Mouse (Mus musculus) layer of hippocampus, adult 8-10 months (tissue): ENCODE results near the gene Sh3bgrl3. TPM values are rescaled to one million over a fixed set of nuclear protein-coding genes. Genes with fewer than 3 reads are reported as not detected.
A peak's percentile ranks its signal among the peaks of the same experiment; 100 is the strongest.
"Not testable (repeated sequence)": the region's sequence is repeated elsewhere in the genome, so short reads cannot be mapped to it uniquely, and the experiment has no call there.

Source experiments
- DNase-seq, 2 experiments: peaks; one replicate each; pipeline ENCODE4 v3.0.0; 2022; ENCODE audit warnings: low spot score in 2 of 2
- total RNA-seq, 4 experiments: library from RNA; stranded (reverse); gene quantifications; 2 replicates each; pipeline ENCODE4 v1.2.4; 2022

Gene Sh3bgrl3
- total RNA-seq: 100 to 1,000 TPM; 185 to 289 (median 252) TPM

DNA sequence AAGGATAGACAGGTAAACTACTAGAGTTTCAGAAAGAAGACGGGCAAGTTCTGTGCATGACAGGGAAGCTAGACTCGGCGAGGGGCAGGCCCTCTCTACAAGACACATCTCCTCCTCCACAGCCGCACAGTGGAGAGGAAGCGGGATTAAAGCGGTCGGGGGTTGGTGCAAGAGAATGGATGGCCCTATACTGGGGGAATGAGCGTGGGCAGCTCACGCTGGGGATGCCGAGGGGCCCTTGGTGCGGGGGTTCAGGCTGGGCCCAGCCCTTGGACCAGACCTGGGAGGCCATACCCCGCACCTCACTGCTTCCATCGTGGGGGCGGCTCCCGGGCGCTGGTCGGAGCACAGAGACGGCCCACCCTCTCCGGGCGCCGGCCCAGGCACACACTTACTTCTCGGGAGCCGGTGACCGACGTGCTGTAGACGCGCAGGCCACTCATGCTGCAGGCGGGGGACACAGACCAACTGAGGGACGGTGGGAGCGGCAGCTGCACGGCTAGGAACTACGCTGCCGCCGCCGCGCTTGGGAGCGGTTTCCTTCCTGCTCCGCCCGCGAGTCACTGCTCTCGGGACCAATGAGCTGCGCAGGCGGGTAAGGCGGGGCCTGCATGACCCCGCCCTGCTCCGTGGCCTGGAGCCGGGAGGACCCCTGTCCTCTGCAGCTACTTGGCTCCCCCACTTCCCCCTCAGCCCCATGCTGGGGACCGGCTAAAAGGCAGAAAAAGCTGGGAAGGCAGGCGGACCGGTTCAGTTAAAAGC is at the start of gene Sh3bgrl3:
TSS of gene Sh3bgrl3 (minus strand) at position 569 of the 762 bp plus-strand sequence.
- peak; percentile 81 to 86 for DNase-seq

DNA sequence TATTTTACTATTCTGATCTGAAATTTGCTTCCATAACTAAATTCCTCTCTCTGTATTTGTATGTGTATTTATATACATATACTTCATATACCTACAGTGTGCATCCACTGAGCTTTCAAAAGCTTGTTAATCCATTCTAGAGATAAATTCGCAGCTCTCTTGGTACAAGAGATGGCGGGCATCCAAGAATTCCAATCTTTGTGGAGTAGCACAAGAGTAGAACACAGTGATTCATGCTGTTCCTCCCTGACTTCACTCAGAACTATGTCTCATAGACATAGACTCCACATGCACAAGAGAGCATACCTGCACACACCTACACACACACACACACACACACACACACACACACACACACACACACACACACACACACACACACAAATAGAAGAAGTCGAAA is 43.8 kb upstream of the Sh3bgrl3 start:
- no peak for DNase-seq

DNA sequence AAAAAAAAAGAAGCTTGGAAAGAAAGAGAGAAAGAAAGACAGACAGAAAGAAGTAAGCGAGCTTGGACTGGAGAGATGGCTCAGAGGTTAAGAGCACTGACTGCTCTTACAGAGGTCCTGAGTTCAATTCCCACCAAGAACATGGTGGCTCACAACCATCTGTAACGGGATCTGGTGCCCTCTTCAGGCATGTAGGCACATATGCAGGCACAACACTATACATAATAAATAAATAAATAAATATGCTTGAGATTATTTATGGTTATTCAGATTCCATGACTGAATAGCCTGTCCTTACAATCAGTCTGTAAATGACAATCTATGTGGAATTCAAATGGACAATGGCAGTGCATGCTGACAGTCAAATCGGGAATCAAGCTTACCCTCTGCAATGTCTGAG is 38.3 kb upstream of the Sh3bgrl3 start:
- DNase-seq: no peak

DNA sequence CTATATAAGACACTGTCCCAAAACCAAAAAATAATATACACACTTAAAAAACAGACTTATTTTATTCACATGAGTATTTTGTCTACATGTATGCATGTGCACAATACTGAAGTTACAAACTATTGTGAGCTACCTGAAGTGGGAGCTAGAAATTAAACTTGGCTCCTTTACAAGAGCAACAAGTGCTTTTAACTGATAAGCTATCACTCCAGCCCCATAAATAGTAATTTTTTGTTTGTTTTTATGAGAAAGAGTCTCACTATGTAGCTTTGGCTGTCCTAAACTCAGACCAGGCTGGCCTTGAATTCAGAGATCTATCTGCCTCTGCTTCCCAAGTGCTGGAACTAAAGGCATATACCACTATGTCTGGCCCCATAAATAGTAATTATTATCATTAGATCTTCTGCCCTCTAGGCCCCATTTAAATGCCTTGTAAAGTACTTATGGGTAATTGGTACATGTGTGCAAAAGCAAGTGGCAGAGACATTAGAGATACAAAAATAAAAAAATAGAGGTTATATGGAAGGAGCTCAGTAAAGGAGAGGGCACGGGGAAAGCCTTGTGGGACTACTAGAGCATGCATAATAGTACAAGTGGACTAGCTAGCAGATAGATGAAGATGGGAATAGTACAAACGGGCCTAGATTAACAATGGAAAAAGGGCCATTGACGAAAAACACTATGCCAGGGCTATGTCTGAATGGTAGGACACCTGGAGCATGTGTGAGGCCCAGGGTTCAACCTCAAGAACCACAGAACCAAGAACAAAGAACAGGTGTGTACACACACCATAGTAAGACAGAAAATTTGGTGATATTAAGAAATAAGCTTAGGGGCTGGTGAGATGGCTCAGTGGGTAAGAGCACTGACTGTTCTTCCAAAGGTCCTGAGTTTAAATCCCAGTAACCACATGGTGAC is 37.2 kb upstream of the Sh3bgrl3 start:
- no peak for DNase-seq

DNA sequence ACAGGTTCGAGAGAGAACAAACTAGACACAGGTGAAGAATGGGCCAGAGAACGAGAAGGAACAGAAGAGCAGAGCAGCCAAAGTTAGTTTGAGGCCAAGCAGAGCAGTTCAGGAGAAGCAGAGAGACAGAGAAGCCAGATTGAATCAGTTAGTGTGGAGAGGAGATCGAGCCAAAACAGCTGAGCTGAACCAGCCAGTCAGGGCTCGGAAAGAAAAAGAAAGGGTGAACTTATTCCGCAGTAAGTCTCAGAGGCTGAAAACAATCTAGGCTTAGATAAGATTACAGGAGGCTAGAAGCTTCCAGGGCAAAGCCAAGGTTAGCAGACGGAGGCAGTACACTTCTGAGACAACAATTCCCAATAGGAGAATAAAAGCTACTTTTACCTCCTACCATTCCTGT is 36.4 kb upstream of the Sh3bgrl3 start:
- no peak for DNase-seq

DNA sequence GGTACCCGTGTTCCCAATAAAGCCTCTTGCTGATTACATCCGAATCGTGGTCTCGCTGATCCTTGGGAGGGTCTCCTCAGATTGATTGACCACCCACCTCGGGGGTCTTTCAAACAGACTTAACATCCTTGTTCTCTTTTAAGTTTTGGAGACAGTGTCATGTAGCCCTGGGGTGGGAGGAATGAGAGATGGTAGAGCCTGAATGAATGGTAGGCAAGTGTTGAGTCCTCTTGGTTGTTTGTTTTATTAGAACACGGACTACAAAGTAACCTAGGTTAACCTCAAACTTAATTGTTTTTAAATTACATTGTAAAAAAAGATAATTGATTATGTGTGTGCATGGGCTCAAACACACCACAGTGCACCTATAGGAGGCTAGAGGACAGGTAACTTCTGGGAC is 36.0 kb upstream of the Sh3bgrl3 start:
- DNase-seq: no peak

DNA sequence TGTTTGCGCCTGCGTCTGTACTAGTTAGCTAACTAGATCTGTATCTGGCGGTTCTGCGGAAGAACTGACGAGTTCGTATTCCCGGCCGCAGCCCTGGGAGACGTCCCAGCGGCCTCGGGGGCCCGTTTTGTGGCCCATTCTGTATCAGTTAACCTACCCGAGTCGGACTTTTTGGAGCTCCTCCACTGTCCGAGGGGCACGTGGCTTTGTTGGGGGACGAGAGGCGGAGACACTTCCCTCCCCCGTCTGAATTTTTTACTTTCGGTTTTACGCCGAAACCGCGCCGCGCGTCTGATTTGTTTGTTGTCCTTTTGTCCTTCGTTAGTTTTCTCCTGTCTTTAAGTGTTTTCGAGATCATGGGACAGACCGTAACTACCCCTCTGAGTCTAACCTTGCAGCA is 31.5 kb upstream of the Sh3bgrl3 start:
- peak in 1 of 2 experiments; percentile 13 for DNase-seq

DNA sequence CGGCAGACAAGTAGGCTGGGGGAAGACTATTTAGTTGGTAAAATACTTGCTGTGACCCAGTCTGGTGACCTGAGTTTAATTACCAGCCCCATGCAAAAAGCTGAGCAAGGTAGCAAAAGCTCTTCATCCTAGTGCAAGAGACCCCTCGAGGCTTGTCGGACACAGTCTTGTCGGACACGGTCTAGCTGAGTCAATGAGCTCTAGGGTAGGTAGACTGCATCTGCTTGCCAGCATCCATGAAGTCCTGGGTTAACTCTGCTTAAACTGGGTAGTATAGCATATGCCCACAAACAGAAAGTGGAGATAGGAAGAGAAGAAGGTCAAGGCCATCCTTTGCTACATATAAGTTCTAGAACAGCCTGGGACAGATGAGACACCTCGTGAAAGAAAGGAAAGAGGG is 30.2 kb upstream of the Sh3bgrl3 start:
- no peak for DNase-seq

DNA sequence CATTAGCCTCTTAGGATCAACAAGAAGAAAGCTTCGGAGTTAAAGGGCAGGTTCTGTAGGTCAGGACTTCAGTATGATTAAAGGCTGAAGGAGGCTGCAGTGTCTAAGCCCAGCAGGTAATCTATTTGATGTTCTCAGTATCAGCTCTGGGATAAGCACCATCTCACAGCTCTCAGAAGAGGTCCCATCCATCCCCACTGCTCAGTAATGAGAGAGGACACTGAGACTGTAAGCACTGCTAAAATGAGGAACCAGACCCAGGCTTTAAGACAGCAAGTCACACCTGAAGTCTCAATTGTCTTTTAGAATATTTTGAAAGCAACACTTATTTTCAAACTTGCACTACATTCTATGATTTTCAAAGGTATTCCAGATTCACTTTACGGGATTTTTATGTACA is 29.0 kb upstream of the Sh3bgrl3 start:
- DNase-seq: no peak

DNA sequence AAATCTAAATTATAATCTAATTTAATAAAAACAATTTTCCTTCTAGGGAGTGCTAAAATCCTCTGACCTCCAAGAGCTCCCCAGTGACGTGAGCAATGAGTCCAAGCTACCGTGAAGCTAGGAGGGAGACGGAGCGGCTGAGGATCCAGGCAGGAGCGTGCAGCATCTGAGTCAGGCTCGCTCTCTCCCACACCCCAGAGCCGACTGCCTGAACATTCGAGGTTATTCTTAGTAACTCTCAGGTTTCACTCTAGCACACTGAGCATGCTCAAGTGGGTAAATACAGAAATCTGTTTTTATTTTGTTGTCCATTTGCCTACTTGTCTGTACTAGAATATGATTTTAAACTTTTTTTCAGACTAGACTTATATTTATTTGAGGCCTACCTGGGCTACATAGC is 28.2 kb upstream of the Sh3bgrl3 start:
- peak in 1 of 2 experiments; percentile 35 for DNase-seq

DNA sequence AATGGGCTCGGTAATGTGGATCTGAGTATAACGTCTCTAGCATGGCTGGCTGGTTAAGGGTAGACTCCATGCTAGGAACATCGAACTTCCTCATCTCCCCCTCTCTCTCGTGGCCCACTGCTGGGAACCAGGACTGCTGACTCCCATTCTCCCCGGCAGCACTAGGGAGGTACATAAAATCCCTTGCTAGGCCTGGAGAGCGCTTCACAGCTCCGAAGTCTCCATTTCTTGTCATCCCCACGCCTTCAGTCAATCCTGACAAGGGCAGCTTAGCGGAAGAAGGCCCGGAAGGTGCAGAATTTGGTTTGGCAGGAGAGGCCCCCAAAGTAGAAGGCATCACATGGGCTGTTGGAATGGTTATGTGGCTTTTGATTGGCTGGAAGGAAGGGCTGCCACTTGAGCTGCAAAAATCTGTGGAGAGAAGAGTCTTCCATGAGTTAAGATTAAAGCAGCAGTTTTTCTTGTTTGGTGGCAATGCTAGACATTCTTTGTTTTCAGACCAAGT is 27.4 kb upstream of the Sh3bgrl3 start:
- no peak for DNase-seq

DNA sequence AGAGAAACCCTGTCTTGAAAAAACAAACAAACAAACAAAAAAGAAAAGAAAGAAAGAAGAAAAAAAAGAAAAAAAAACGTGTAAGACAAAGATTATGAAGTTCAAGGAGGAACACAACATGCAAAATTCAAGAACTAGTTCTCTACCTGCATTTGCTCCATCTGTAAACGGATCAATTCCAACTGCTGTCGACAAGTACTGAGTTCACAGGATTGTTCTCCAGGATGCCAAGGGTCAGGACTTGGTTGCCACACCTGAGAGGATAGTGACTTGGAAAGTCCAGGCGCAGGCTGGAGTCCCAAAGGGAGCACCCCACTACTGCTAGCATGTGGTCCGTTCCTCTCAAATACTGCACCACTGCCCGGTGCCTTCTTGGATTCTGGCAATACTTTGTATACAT is 26.9 kb upstream of the Sh3bgrl3 start:
- no peak for DNase-seq

DNA sequence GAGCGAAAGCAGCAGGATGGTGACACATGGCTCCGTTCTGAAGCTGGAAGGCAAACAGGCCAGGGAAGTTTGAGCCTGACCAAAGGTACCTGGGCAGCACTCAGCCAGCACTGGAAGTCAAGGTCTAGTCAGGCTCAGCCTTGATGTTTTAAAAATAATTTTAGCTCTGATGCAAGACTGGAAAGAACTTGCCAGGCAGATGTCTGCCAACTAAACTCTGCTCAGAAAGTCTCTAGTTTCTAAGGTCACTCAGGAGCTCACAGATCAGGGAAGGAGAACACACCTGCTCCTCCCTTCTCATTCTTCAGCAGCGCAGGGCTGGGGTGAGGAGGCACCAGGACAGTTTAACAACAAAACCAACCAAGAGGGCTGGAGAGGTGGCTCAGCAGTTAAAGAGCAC is 25.8 kb upstream of the Sh3bgrl3 start:
- DNase-seq: no peak

DNA sequence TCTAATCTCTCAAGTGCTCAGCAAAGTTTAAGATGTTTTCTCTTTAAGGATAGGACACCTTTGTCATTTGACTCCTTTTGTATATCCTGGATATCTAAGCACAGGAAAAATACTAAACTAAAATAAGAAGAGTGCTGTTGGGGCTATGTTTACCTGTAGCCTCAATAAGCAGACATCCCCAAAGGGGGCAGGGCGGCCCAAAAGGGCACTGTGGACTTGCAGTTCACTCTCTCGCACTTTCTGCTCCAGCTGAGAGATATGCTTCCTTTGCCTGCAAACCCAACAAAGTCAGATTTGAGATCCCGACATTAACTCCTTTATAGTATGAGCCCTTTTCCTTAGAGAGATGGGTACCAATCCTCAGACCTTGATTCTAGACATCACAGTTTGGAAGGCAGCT is 25.1 kb upstream of the Sh3bgrl3 start:
- no peak for DNase-seq

DNA sequence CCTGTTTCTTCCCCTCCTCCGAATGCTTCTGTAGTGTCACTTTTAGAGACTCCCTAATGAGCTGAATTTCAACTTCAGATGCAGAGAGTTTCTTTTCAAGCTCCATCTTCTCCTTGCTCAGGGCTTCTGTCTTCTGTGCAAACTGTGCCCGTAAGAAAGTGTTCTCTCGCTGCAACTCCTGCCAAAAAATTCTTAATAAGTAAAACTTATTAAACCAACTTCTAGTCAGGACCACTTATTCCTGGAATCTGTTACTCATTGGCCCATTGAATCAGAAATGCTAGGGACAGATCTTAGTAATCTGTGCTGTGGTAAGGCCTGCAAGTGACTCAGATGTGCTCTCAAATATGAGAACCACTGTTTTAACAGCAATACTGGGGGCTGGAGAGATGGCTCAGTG is 23.5 kb upstream of the Sh3bgrl3 start:
- no peak for DNase-seq

DNA sequence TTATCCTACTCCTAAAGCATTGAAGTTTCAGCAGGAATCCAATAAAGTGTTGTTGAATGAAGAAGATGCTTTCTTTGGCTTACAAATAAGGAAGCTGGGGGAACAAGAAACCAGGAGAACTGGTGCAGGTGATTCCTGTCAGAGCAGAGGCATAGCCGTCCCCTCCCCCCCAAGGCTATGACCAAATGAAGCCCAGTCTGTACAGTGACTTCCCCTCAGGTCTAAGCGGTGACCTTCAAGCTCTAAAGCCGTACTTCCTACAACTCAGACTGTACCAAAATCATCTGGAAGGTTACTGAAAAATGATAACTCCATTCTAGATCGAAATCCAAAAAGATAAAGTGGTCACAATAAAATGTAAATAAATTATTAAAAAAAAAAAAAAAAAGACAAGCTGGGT is 20.8 kb upstream of the Sh3bgrl3 start:
- DNase-seq: no peak

DNA sequence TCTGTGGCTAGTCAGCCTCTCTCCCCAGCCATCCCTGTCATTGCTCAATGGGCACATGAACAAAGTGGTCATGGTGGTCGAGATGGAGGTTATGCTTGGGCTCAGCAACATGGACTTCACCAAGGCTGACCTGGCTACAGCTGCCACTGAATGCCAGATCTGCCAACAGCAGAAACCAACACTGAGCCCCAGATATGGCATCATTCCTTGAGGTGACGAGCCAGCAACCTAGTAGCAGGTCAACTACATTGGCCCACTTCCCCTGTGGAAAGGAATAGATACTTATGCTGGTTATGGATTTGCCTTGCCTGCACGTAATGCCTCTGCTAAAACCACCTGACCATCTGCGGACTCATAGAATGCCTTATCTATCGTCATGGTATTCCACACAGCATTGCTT is 15.7 kb upstream of the Sh3bgrl3 start:
- DNase-seq: not testable (repeated sequence)

DNA sequence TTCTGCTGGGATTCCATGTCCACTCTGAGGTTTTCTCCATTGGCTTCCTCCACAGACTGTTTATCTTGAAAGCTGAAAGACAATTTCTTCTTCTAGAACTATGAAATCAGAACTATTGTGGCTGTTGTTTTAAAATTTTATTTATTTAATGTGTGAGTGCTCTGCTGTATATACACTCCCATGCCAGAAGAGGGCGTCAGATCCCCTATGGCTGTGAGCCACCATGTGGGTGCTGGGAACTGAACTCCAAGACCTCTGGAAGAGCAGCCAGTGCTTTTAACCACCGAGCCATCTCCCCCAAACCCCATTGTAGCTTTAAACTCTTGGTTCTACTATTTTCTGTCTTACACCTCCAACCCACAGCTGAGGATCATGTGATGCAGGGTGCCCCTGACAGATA is 10.3 kb upstream of the Sh3bgrl3 start:
- DNase-seq: no peak

DNA sequence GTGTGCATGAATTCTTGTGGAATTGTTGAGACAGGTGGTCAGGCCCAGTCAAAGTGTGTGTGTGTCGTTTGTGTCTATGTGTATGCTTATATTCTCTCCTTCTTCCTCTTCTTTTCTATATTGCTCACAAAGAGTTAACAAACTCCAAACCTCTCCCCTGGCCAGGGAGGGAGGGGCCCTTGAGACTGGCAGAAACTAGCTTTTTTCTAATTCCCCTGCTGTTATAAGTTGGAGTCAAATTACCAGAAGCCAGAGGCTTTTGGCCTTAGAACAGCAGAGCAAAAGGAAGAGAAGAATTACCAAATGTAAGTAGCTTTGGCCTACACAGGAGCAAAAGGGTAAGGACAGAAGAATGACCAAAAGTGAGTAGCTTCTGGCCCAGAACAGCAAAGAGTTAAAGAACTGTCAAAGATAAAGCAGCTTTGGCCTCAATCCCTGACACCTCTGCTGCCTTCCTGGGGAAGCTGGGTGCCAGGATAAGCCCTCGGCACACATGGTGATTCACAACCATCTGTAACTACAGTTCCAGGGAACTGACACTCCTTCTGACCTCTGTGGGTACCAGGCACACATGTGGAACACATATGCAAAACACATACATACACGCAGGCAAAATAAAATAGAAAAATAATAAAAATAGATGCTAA is 7.8 kb upstream of the Sh3bgrl3 start:
- no peak for DNase-seq

DNA sequence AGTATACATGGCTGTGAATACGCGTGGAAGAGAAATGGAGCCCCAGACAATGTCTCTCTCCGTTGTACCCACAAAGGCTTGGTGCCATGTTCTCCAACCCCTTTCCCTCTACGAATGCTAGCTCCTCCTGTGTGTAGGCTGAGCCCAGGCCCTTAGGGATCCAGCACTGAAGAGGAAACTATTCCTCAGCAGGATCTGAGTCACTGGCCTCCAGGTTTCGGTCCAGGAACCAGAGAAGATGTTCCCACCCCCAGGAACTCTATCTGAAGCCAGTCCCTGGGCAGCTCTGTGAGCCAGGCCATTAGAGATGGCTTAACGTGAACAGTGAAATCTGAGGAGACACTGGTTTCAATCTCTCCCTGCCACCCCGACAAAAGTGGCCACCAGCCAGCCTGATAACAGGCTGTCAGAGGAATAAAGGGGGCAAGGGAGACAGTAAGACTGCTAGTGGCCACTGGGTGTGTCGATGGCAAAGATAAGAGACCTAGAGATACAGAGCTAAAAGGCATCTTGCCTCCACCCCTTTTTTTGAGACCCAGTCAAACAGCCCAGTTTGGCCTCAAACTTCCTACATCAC is 4.0 kb upstream of the Sh3bgrl3 start:
- no peak for DNase-seq

DNA sequence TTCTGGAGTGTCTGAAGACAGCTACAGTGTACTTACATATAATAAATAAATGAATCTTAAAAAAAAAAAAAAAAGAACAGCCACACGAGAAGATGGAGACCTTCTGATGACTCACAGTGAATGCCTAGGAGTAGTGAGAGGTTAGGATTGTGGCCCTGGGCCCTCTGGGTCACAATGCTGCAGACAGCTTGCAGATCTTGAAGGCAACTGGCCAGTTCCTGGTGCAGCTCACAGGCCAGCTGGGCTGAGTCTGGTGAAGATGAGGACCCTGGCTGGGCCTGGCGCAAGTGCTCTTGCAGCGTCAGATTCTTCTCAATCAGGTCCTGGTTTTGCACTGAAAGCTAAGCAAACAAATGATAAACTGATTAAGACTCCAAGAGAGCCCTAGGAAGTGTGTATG is 3.5 kb upstream of the Sh3bgrl3 start:
- DNase-seq: no peak

DNA sequence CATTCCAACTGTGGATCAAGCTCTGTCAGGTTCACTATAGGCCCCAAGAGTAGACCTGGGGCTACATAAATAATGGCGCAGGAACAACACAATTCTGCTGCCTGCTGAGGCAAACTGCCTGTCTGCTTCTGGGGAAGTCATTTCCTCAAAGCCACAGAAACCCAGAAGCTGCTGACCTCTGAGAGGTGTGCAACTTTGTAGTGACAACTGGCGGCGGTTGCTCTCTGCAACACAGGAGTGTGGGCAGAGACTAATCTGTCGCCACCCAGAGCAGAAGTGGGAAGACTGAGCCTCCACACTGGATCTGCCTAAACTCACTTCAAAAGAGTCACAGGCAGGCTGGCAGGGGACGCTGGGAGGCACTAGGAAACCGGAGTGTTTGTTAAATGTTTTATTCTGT is 893 bp upstream of the Sh3bgrl3 start:
- peak in 1 of 2 experiments; percentile 25 for DNase-seq
